Mouse (Mus musculus) liver, embryonic 16.5 days (tissue): ENCODE results near the gene Fgf7. TPM values are rescaled to one million over a fixed set of nuclear protein-coding genes. Genes with fewer than 3 reads are reported as not detected.

Experiments
- ATAC-seq: fragments of 200-750 bp; cut with Nextera tagmentation; 2 replicates; pipeline ENCODE4 v1.8.0; 2017; ENCODE audit warnings: low read depth, mild to moderate bottlenecking, moderate number of reproducible peaks, moderate library complexity
- H3K27ac ChIP-seq: fragments of 300-500 bp; sonication (generic); 2 replicates; pipeline ENCODE4 v1.5.1; 2014; ENCODE audit warnings: mild to moderate bottlenecking, low read length
- H3K27me3 ChIP-seq: fragments of 300-500 bp; sonication (generic); 2 replicates; pipeline ENCODE4 v1.6.1; 2014; ENCODE audit warnings: low read depth, low read length, mixed read lengths; ENCODE audit not compliant: control insufficient read depth, insufficient read depth
- H3K36me3 ChIP-seq: fragments of 300-500 bp; sonication (generic); 2 replicates; pipeline ENCODE4 v1.6.1; 2014; ENCODE audit warnings: mild to moderate bottlenecking; ENCODE audit not compliant: control insufficient read depth, insufficient read depth
- H3K4me1 ChIP-seq: fragments of 300-500 bp; sonication (generic); 2 replicates; pipeline ENCODE4 v1.6.1; 2014; ENCODE audit warnings: low read depth, low read length, mixed read lengths; ENCODE audit not compliant: control insufficient read depth
- H3K4me2 ChIP-seq: fragments of 300-500 bp; sonication (generic); 2 replicates; pipeline ENCODE4 v1.6.1; 2014; ENCODE audit warnings: low read depth, low read length, mixed read lengths
- H3K4me3 ChIP-seq: fragments of 300-500 bp; sonication (generic); 2 replicates; pipeline ENCODE4 v1.5.1; 2014; ENCODE audit warnings: low read depth, mild to moderate bottlenecking, low read length
- H3K9ac ChIP-seq: fragments of 300-500 bp; sonication (generic); 2 replicates; pipeline ENCODE4 v1.6.1; 2014; ENCODE audit warnings: low read depth, low read length
- H3K9me3 ChIP-seq: fragments of 300-500 bp; sonication (generic); replicated peaks from 2 replicates; pipeline ENCODE4 v1.6.1; 2016; ENCODE audit warnings: low read length; ENCODE audit not compliant: control insufficient read depth
- WGBS: fragments of 180-500 bp; shearing (Covaris S2); extraction: QIAGEN DNeasy Blood & Tissue Kit; methylation state at CpG from one replicate; pipeline ENCODE4 v1.1.7; 2014; ENCODE audit not compliant: insufficient replicate concordance; 5-methylcytosine and 5-hydroxymethylcytosine counted together
- polyA plus RNA-seq: library from polyadenylated mRNA; unstranded; fragments of >200 nt; fragmentation: Nextera tagmentation; extraction: Ambion mirVana; gene quantifications from 2 replicates; pipeline ENCODE4 v1.2.1, GENCODE M21; 2015

Gene Fgf7
- polyA plus RNA-seq, 1 experiment from 2014 or later = 0.11 TPM

GRCm38 (mm10) chr2:126076506-126076905 is 42.0 kb downstream of the Fgf7 start:
- 69% methylated on average over 6 of the region's 6 CpGs for WGBS
- Histone ChIP-seq H3K27ac (no peak overlapping the region), H3K4me2 (no peak overlapping the region), H3K4me1 (no peaks in the 10 kb centered on the region), H3K9ac (no peak overlapping the region), H3K36me3 (no peaks in the 10 kb centered on the region), H3K9me3 (no peaks in the 10 kb centered on the region), H3K4me3 (no peak overlapping the region), H3K27me3 (no peaks in the 10 kb centered on the region)
- no peak for ATAC-seq

- Histone ChIP-seq H3K27ac (no peak overlapping the region), H3K36me3 (no peaks in the 10 kb centered on the region), H3K4me1 (no peaks in the 10 kb centered on the region), H3K4me3 (no peak overlapping the region), H3K4me2 (no peak overlapping the region), H3K27me3 (no peaks in the 10 kb centered on the region), H3K9ac (no peak overlapping the region), H3K9me3 (no peaks in the 10 kb centered on the region)
- 47% methylated on average over 2 of the region's 2 CpGs for WGBS
- ATAC-seq = no peak
Measured at GRCm38 (mm10) chr2:126079086-126079485, 44.6 kb downstream of the Fgf7 start.

- 64% methylated on average over 3 of the region's 3 CpGs for WGBS
- Histone ChIP-seq H3K36me3 (no peaks in the 10 kb centered on the region), H3K9ac (no peak overlapping the region), H3K27me3 (no peaks in the 10 kb centered on the region), H3K4me2 (no peak overlapping the region), H3K9me3 (no peaks in the 10 kb centered on the region), H3K27ac (no peak overlapping the region), H3K4me3 (no peak overlapping the region), H3K4me1 (no peaks in the 10 kb centered on the region)
- ATAC-seq = no peak
Measured at GRCm38 (mm10) chr2:126084326-126084725, 49.9 kb downstream of the Fgf7 start.

GRCm38 (mm10) chr2:126086187-126086586 is 51.7 kb downstream of the Fgf7 start:
- no peak overlapping the region for H3K27ac ChIP-seq
- 60% methylated on average over 8 of the region's 8 CpGs for WGBS
- no peaks in the 10 kb centered on the region for H3K27me3 ChIP-seq
- no peak for ATAC-seq
- no peaks in the 10 kb centered on the region for H3K36me3 ChIP-seq
- no peaks in the 10 kb centered on the region for H3K9me3 ChIP-seq
- no peak overlapping the region for H3K9ac ChIP-seq
- no peak overlapping the region for H3K4me3 ChIP-seq
- no peak overlapping the region for H3K4me2 ChIP-seq
- H3K4me1 ChIP-seq = no peaks in the 10 kb centered on the region

- Histone ChIP-seq H3K27me3 (no peaks in the 10 kb centered on the region), H3K4me3 (no peak overlapping the region), H3K36me3 (no peaks in the 10 kb centered on the region), H3K4me1 (no peaks in the 10 kb centered on the region), H3K9me3 (no peaks in the 10 kb centered on the region), H3K27ac (no peak overlapping the region), H3K9ac (no peak overlapping the region), H3K4me2 (no peak overlapping the region)
- ATAC-seq = no peak
- WGBS = 55% methylated on average over 5 of the region's 5 CpGs
Measured at GRCm38 (mm10) chr2:126090432-126090831, 56.0 kb downstream of the Fgf7 start.

- Histone ChIP-seq H3K4me3 (no peak overlapping the region), H3K36me3 (no peaks in the 10 kb centered on the region), H3K4me1 (no peaks in the 10 kb centered on the region), H3K4me2 (no peak overlapping the region), H3K27ac (no peak overlapping the region), H3K9me3 (no peaks in the 10 kb centered on the region), H3K27me3 (no peaks in the 10 kb centered on the region), H3K9ac (no peak overlapping the region)
- ATAC-seq = no peak
- 66% methylated on average over 4 of the region's 4 CpGs for WGBS
Measured at GRCm38 (mm10) chr2:126094616-126095015, 60.2 kb downstream of the Fgf7 start.

Other genes starting within 250 kb of the Fgf7 start
- gene Galk2, start 175.5 kb upstream of the Fgf7 start, polyA plus RNA-seq = 8.4 and 9.4 TPM in 2 replicates
- gene Cops2, start 175.5 kb upstream of the Fgf7 start, polyA plus RNA-seq = 35.6 and 40.1 TPM in 2 replicates
- not detected in 2 replicates for gene Fam227b, start 117.3 kb downstream of the Fgf7 start, polyA plus RNA-seq
- 20.4 and 23.1 TPM in 2 replicates for gene Dtwd1, start 117.5 kb downstream of the Fgf7 start, polyA plus RNA-seq
- not detected in 2 replicates for gene Gm17555, start 180.4 kb downstream of the Fgf7 start, polyA plus RNA-seq